Mouse (Mus musculus) c-Kit-positive CD71-negative TER-119-negative erythroid progenitor cells, embryonic 14.5 days (primary cell): ENCODE data around the gene Srcin1.

Experiments used
- DNase-seq: peaks from one replicate; pipeline ENCODE4 v3.0.0-alpha.2; 2013; ENCODE audit warnings: low read depth

The Srcin1 gene

DNA sequence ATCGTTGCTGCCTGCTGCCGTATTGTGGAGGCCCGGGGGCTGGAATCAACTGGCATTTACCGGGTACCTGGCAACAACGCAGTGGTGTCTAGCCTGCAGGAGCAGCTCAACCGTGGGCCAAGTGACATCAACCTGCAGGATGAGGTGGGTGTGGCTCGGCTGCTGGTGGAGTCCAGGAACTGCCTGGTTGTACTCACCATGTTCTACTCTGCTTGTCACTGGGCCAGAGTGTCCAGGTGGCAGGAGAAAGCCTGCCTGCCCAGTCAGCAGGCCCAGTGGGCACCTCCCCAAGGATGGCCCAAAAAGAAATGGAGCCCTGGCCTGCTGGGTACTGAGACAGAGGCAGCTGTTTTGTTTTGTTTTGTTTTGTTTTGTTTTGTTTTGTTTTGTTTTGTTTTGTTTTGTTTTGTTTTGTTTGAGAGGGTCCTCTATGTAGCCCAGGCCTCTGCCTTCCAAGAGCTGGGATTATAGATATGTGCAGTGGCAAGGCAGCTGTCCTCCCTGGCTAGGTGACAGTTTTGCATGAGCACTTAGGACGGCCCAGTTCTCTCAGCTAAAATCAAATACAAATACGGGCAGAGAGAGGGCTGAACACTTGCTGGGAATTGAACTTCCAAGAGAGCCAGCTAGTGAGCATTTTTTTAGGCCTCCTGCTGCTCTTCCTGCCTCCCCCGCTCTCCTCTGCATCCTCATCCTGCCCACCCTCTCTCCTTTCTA lies 109.4 kb downstream of the Srcin1 start:
- no peak for DNase-seq

- DNase-seq, result no peak
Measured at GRCm38 (mm10) chr11:97465957-97466356, 110.0 kb downstream of the Srcin1 start.

GRCm38 (mm10) chr11:97463991-97464390 lies 112.0 kb downstream of the Srcin1 start:
- no peak for DNase-seq

DNA sequence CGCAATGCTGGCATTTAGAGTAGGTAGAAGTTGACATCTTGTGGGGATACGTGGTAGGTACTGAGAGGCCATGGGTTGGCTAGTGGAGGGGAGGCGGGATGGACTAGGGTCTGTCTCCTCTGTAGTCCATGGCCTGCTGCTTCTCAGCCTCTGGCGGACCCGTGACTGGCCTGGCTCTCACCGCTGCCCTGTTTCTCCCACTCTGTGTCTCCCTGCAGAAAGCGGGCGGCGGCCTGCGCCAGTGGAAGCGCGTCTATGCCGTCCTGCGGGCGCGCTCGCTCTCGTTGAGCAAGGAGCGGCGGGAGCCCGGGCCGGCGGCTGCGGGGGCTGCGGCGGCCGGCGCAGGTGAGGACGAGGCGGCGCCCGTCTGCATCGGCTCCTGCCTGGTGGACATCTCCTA lies 112.8 kb downstream of the Srcin1 start:
- DNase-seq, result no peak

DNA sequence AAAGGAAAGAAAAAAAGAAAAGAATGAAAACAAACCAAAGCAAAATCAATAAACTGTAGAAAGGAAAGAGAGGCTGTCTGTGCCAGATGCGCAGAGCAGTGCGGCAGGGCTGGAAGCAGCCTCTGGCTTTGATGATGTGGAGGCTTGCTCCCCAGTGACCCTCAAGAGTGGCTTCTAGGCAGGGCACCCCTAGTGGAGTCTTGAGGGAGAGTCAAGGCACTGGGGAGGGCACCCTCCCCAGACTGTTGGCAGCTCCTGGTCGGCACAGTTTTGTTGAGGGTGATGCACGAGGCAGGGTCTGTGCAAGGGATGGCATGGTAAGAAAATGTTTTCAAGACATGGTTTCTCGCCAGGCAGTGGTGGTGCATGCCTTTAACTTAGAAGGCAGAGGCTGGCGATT lies 113.4 kb downstream of the Srcin1 start:
- DNase-seq, result no peak

DNA sequence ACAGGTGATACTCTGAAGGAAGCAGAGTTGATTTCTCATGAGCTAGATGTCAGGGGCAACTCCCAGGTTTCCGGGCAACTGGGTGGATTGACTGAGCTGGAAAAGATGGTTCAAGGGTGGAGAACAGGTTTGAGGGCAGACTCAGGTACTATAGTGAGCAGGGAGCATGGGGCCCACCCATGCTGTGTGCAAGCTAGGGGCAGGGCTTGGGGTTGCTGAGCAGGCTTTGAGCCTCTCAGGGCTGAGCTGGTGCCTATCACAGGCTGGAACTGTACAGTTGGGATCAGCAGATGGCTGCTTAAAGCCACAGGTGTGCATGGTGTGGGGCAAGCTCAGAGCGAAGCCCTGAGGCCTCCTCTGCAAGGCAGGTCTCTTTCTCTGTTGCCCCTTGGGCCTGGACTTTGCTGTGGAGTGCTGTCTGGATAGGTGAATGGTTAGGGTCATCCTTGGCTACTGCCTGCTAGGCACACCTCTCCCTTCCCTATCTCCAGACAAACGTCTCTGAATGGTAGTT lies 114.6 kb downstream of the Srcin1 start:
- no peak for DNase-seq
